Mouse (Mus musculus) spleen, postnatal 4 days (tissue): ENCODE measurements around the gene Pfdn4.

Source experiments
- DNase-seq, 2 experiments: peaks; one replicate each; pipeline ENCODE4 v3.0.0; 2022; ENCODE audit warnings: low spot score in 2 of 2

Pfdn4 gene

DNA sequence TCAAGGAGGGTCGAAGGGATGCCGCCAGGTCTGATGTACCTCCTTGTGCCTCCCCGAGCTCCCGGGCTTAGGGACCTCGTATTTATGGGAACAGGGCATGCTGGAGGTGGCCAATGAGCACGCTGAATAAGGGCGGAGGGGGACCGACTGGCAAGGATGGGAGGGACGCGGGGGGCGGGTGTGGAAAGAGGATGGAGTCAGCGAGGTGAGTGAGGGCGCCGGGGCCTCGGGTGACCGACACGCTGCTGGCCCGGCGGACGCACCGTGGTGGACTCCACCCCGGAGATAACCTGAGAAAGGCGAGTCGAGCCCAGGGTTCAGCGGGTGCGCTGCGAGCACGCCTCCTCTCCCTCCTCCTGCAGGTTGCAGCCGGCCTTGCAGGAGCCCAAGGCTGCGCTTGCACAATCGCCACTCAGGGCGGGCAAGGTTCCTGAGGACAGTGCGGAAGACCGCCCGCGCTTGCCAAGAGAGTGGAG lies 901 bp downstream of the Pfdn4 start, which contains the start of gene Cyp24a1:
TSS of gene Cyp24a1 (minus strand) at position 55 of the 476 bp plus-strand sequence.
- DNase-seq, result no peak

DNA sequence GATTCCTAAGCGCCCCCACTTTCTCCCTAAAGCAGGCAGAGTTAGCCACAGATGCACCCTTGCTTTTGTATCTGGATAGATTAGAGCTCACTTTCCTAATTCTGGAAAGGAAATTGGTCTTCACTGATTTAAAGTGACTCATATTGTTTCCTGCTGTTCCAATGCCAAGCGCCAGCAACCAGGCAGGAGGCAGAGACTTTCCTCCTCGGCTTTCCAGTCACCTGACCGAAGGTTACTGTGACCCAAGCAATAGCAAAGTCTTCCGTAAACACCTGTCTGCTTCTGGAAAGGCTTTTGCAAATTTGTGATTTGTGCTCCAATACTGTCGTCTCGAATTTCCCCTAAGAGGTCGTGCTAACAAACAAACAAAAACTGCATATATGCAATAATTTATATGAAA lies 1.8 kb downstream of the Pfdn4 start:
- no peak for DNase-seq

DNA sequence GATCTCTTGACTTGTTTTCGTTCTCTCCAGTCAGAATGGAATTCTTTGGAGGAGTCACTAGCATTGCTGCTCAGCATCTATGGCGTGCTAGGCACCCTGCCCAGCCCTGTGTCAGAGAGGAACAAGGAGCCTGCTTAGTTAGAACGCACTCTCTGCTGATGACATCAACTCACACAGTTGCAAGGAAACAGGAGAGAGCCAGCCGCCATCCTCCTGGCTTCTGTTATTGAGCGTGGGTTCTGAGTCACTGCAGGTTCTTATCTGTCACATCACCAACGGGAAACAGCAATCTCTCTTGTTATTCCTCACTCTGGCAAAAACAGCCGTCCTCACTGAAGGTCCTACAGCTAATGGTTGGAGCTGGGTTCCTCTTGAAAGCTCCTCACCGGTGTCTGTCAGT lies 7.1 kb downstream of the Pfdn4 start:
- no peak for DNase-seq

DNA sequence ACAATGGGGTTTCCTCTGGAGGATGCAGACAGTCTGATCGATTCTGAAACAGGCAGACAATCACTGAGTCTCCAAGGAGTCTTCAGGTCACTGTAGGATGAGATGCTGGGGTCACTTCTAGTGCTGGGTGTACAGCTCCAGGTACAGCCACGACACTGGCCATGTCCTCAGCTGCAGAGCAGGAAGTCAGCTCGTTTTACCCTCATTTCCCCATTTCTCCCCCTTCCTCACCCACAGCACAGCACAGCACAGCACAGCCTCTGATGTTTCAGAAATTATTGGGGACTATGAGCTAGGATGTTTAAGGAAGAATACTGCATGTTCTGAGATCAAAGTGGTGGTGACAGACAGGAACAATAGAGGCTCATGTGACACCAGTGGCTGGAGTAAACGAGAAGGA lies 7.8 kb downstream of the Pfdn4 start:
- no peak for DNase-seq

- peak; percentile 67 to 84 for DNase-seq
Measured at GRCm38 (mm10) chr2:170507734-170508133, 11.5 kb downstream of the Pfdn4 start.

DNA sequence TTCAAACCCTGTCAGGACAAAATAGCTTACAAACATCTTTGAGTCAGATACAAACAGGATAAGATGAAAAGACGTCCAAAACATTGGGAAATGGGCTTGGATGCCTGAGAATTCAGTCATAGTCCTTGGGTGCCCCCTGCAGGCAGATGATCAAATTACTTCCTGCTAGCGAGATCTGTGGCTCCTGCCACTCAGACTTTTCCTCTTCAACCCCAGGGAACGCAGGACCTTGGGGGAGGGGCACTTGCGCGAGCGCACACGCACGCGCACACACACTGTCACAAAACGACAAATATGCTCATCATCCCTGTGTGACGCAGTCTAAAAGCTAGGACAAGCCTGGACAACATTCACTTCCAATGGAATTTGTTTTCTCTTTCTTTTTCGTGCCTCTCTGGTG lies 12.6 kb downstream of the Pfdn4 start:
- DNase-seq, result peak; percentile 76 to 91

- DNase-seq, result peak; percentile 90 to 97
Measured at GRCm38 (mm10) chr2:170511073-170511891, 15.1 kb downstream of the Pfdn4 start.

DNA sequence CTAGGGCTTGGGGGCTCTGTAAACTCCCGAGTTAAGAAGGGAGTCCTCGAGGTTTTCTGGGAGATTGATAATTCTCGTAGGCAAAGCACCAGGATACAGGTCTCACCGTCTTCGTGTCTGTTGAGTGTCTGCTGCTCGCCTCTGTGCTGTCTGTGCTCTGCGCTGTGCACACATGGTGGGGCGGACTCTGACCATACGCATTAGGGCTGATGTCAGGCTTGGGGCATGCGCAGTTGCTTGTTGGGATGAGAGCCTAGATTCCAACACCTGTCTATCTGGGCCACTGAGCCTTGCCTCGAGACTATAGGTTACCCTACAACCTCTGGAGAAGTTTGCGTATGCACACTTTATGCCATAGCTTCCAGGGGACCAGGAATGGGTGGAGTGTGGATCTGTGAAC lies 17.5 kb downstream of the Pfdn4 start:
- no peak for DNase-seq

DNA sequence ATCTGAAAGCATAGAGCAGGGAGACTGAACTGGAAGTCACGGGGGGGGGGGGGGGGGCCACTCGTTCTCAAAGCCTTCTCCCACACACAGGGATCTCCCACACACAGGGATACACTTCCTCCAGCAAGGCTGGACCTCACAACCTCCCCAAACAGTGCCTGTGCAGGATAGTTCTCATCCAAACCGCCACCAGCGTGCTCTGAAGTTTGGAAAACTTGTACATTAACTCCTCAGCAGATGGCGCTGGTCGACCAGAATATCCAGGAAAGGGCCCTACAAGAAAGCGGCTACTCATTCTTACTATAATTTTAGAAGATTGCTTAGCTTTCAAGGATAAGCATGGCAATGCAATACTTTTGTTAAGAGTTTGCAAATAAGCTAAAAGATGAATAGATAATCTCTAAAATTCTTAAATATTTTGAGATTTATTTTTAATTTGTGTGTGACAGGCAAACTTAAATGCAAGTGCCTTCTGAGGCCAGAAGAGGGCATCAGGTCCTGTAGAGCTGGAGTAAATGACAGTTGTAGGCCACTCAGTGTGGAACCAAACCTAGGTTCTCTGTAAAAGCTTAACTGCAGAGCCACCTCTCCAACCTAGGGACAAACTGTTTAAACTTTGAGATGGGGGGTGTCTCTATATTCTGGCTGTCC lies 24.2 kb downstream of the Pfdn4 start:
- DNase-seq, result no peak

- DNase-seq, result no peak
Measured at GRCm38 (mm10) chr2:170526513-170526912, 30.3 kb downstream of the Pfdn4 start.

DNA sequence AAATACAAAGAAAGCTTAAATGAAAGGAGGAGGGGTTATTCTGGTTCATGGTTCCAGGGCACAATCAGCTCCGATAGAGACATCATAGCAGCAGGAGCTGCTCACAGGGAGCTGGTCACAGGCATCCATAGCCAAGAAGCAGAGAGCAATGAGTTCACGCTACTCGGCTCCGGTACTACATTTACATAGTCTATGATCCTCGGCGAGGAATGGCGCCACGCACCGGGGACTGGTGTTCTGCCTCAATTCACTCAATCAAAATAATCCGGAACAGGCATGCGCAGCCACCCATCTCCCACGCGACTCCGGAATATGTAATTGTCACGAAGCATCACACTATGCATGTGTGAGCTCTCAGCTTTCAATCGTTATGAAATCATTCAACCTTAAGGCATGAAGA lies 31.8 kb downstream of the Pfdn4 start:
- DNase-seq, result no peak

DNA sequence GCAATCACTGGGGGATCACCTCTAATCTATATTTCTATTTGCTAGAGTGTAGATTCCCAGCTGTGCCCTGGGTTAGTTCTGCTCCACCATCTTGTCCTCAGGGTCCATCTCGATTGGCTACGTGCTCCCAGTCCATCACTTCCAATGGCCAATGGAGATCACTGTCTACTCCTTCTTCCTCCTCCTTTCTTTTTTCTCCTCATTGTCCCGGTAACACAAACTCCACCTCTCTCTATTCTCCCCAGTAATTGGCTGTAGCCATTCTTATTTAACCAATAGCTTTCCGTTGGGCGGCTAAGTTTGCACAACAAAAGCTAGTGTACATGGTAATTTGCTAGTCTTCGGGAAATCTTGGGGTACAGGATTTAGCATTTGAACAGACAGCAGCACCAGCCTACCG lies 33.5 kb downstream of the Pfdn4 start:
- no peak for DNase-seq

- DNase-seq, result no peak
Measured at GRCm38 (mm10) chr2:170530256-170530655, 34.0 kb downstream of the Pfdn4 start.

- no peak for DNase-seq
Measured at GRCm38 (mm10) chr2:170534116-170534802, 38.0 kb downstream of the Pfdn4 start.

GRCm38 (mm10) chr2:170534803-170535174 lies 38.6 kb downstream of the Pfdn4 start:
- DNase-seq, result no peak

GRCm38 (mm10) chr2:170535841-170536240 lies 39.6 kb downstream of the Pfdn4 start:
- no peak for DNase-seq

DNA sequence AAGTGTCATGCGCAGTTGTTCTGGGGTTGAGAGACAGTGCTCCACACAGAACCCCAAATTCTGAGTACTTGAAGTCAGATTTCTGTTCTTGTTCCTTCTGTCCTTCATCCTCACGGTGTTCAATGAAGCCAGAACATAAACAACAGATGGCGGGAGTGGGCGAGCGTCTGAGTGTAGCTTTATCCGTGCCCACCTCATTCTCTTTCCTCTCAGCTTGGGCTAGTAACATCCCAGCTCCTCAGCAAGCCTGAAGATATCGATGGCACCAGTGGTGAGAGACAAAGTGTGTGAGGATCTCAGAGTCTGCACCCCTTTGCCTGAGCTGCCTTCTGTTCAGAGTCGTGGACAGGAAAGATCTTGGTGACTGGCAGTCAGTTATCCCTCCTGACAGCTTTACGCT lies 43.0 kb downstream of the Pfdn4 start:
- no peak for DNase-seq

GRCm38 (mm10) chr2:170543625-170544024 lies 47.4 kb downstream of the Pfdn4 start:
- no peak for DNase-seq

GRCm38 (mm10) chr2:170544159-170544558 lies 47.9 kb downstream of the Pfdn4 start:
- DNase-seq, result no peak

GRCm38 (mm10) chr2:170544950-170545349 lies 48.7 kb downstream of the Pfdn4 start:
- no peak for DNase-seq

GRCm38 (mm10) chr2:170545745-170546144 lies 49.5 kb downstream of the Pfdn4 start:
- DNase-seq, result no peak

DNA sequence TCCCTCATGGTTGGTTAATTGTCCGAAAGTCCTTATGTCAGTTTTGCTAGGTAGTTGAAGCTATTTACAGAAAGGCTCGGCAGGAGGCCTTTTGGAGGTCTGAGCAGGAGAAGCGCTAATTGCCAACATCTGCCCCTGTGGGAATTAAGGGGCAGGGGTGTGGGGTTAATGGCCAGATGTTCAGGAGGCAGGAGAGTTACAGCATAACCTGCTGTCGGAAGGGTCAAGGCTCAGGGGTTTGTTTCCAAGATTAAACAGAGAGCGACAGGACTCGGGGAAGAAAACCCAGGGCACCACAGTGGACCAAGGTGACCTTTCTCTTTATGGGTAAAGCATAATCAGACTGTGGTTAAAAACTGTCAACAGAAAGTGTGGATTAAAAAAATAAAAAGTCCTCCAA lies 51.3 kb downstream of the Pfdn4 start:
- DNase-seq, result no peak

GRCm38 (mm10) chr2:170548046-170548445 lies 51.8 kb downstream of the Pfdn4 start:
- DNase-seq, result no peak
